ENCODE assay signal across 9 mouse cellular contexts in genomic region chr17:25795609-25796092, GRCm38 (mm10). TPM values are rescaled to one million over a fixed set of nuclear protein-coding genes. Genes with fewer than 3 reads are reported as not detected.
A peak's percentile ranks its signal among the peaks of the same experiment; 100 is the strongest.
DNase-seq lines count a peak whose midpoint lies in the region; ATAC-seq and TF ChIP-seq lines count a peak whose summit lies in the region.
"Had no signal": no experiment of that assay in that cellular context is flagged by ENCODE, and none has a peak within 500 bp of the region (broad histone marks: within the 10 kb centered on the region; RNA-seq: fewer than 3 reads in every experiment).

Gene AC134908.4 (minus strand): TSS chr17:25795659.

- H3K9me3 ChIP-seq in intestine, embryonic 15.5 days = no peaks in the 10 kb centered on the region
- H3K9me3 ChIP-seq in limb, embryonic 15.5 days = no peaks in the 10 kb centered on the region

- H3K27ac ChIP-seq in thymus, adult 2 months (ENCODE audit: control insufficient read depth, insufficient read depth, low read length) = no peak within 1 kb of the TSS
- peak within 1 kb of the TSS; percentile 27; the same call in 1 of the 2 replicates for H3K27ac ChIP-seq in intestine, embryonic 15.5 days
- H3K27ac ChIP-seq in limb, embryonic 15.5 days = no peak within 1 kb of the TSS

- H3K36me3 ChIP-seq in thymus, adult 2 months (ENCODE audit: control insufficient read depth, insufficient read depth, low read length) = no peaks in the 10 kb centered on the region
- no peaks in the 10 kb centered on the region; the same call in 1 of the 2 replicates for H3K36me3 ChIP-seq in intestine, embryonic 15.5 days
- H3K36me3 ChIP-seq in limb, embryonic 15.5 days = 0 out of 2 replicates have a peak, but pooled peaks cover 3% of the 10 kb centered on the region

- no peaks in the 10 kb centered on the region for H3K27me3 ChIP-seq in thymus, adult 2 months (ENCODE audit: control insufficient read depth, insufficient read depth, low read length)
- H3K27me3 ChIP-seq in intestine, embryonic 15.5 days (replicated peaks) = no peaks in the 10 kb centered on the region
- H3K27me3 ChIP-seq in limb, embryonic 15.5 days = no peaks in the 10 kb centered on the region

- no peak for ATAC-seq in intestine, embryonic 15.5 days
- no peak for ATAC-seq in limb, embryonic 15.5 days (ENCODE audit: insufficient number of reproducible peaks, low FRiP score, low TSS enrichment, low read depth)

- no peak for TF ChIP-seq POLR2A in thymus, adult 2 months (IDR thresholded peaks at IDR 0.05; ENCODE audit: control insufficient read depth, extremely low read depth, insufficient read depth, low read length, poor library complexity)

- WGBS in thymus, adult 2 months = 67% methylated on average over 6 of the region's 6 CpGs
- WGBS in intestine, embryonic 15.5 days = 38% methylated on average over 6 of the region's 6 CpGs
- WGBS in limb, embryonic 15.5 days = 28% methylated on average over 6 of the region's 6 CpGs

- peak within 1 kb of the TSS; percentile 78 for H3K9ac ChIP-seq in intestine, embryonic 15.5 days
- peak within 1 kb of the TSS; percentile 56 for H3K9ac ChIP-seq in limb, embryonic 15.5 days

- peak within 1 kb of the TSS; percentile 96 for H3K4me2 ChIP-seq in intestine, embryonic 15.5 days (replicated peaks)
- peak within 1 kb of the TSS; percentile 68 for H3K4me2 ChIP-seq in limb, embryonic 15.5 days

- peak within 1 kb of the TSS; percentile 95 for H3K4me3 ChIP-seq in thymus, adult 2 months (ENCODE audit: control insufficient read depth, insufficient read depth, low read length)
- H3K4me3 ChIP-seq in intestine, embryonic 15.5 days (replicated peaks) = peak within 1 kb of the TSS; percentile 91
- H3K4me3 ChIP-seq in limb, embryonic 15.5 days = peak within 1 kb of the TSS; percentile 79

- peak; percentile 70 for DNase-seq in adrenal gland, postnatal 14 days
- no peak for DNase-seq in adrenal gland, postnatal 4 days (ENCODE audit: low spot score in 2 of 2)
- no peak for DNase-seq in thymus, adult 2 months
- no peak for DNase-seq in thymus, postnatal 14 days
- DNase-seq in right cerebral cortex, postnatal 10 days (ENCODE audit: low spot score in 2 of 2) = peak; percentile 83 to 85
- DNase-seq in thymus, adult 18-20 months = no peak

- TF ChIP-seq CTCF in thymus, adult 2 months (IDR thresholded peaks at IDR 0.05; ENCODE audit: borderline replicate concordance, control insufficient read depth, extremely low read depth, insufficient read depth, low read length, poor library complexity) = no peak

- peaks cover 38% of the 10 kb centered on the region for H3K4me1 ChIP-seq in thymus, adult 2 months (replicated peaks; ENCODE audit: control insufficient read depth, insufficient read depth, low read length)
- H3K4me1 ChIP-seq in intestine, embryonic 15.5 days (replicated peaks) = peaks cover 45% of the 10 kb centered on the region
- H3K4me1 ChIP-seq in limb, embryonic 15.5 days = peaks cover 55% of the 10 kb centered on the region

RNA-seq across cellular contexts. Expression of gene AC134908.4, which starts in this region (rescaled TPM):
- total RNA-seq in adrenal gland, postnatal 14 days (2021) = not detected in 2 replicates
- total RNA-seq in adrenal gland, postnatal 4 days (2021) = not detected
- 1.1 TPM in 1 of 2 replicates, not detected in the other for polyA plus RNA-seq in thymus, adult 2 months (2012; rRNA removed)
- polyA plus RNA-seq in intestine, embryonic 15.5 days (2015; fragmentation: Nextera tagmentation; extraction: Ambion mirVana) = not detected in 2 replicates
- polyA plus RNA-seq in limb, embryonic 15.5 days (2015; fragmentation: Nextera tagmentation; extraction: Ambion mirVana) = 0.56 and 0.58 TPM in 2 replicates
- total RNA-seq: layer of hippocampus, postnatal 14 days had no signal

Comparison
In these comparisons a context has a peak if more than half of its experiments do, and no peak if none do; other contexts are left out.
1. Peak in DNase-seq in adrenal gland, postnatal 14 days; RNA of the gene not detected or under 1 TPM.
2. DNase-seq: peak in right cerebral cortex, postnatal 10 days (2 of 2); none in adrenal gland, postnatal 4 days (0 of 2), thymus, adult 2 months (single experiment), thymus, postnatal 14 days (single experiment) and thymus, adult 18-20 months (0 of 2).
3. Peak in every context shown above with its lines, with median percentiles within 50 percentile points of each other: H3K4me3 ChIP-seq.